Mouse (Mus musculus) olfactory bulb, adult 2 months (tissue): ENCODE data around the gene Hdac11.

Experiments
- CTCF ChIP-seq: fragments of 200-500 bp; IDR thresholded peaks from 2 replicates; pipeline ENCODE4 v1.5.1; 2012; ENCODE audit warnings: low read depth, mild to moderate bottlenecking, low read length, moderate library complexity; ENCODE audit not compliant: insufficient read depth
- POLR2A ChIP-seq: fragments of 200-500 bp; IDR thresholded peaks from 2 replicates; pipeline ENCODE4 v1.6.1; 2012; ENCODE audit warnings: mild to moderate bottlenecking, low read depth, low read length, moderate library complexity; ENCODE audit not compliant: insufficient read depth

DNA sequence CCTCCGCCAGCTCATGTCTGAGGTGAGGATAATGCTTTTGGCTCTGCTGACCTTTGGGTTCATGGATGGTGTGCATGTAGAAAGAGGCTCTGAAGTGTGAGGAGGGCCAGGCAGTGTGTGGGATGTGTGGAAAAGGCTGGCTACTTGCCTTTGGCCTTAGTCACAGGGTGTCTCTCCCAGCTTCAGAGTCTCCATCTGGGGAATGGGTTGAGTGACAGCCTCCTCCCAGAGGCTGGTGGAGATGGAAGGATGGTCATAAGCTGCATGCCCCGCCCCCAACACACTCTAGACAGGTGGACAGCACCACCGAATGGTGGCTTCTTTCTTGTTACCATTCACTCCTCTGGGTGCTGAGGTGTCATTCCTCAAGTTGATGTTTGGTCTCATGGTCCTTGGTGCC, 62.4 kb downstream of the Hdac11 start:
- TF ChIP-seq CTCF, result no peak
- TF ChIP-seq POLR2A, result no peak
